ENCODE assay signal across 30 mouse cellular contexts in the genomic region with DNA sequence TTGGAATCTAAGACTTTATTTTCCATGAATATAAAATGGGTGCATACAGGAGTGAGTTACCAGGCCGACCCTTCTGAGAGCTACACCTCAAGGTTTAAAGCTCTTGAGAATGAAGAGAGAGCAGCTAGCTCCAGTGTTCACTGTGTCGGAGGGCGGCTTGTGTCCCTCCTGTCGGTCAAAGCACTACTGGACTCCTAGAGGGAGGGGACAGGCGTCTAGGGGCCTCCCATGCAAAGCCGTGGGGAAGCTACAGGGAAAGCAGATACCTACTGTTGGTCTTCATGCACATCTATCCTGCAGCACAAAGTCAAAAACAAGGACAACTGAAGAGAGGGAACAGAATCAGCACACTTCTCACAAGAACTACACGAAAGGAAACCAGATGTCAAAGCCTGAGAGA.
DNase-seq lines count a peak whose midpoint lies in the region; ATAC-seq and TF ChIP-seq lines count a peak whose summit lies in the region.
"Had no signal": no experiment of that assay in that cellular context is flagged by ENCODE, and none has a peak within 500 bp of the region (broad histone marks: within the 10 kb centered on the region; RNA-seq: fewer than 3 reads in every experiment).

No protein-coding gene starts in this region.

- peak overlapping the region; percentile 41 for H3K27ac ChIP-seq in gastrocnemius, adult 2 months
- peak overlapping the region; percentile 26; the same call in 1 of the 2 replicates for H3K27ac ChIP-seq in heart, embryonic 15.5 days
- H3K27ac ChIP-seq in heart, embryonic 11.5 days (ENCODE audit: low read depth, low read length) = no peak overlapping the region
- H3K27ac ChIP-seq in cortical plate, adult 2 months (ENCODE audit: insufficient read depth, low read length) = 0 out of 2 replicates have a peak overlapping the region, but pooled peaks have one; percentile 19
- H3K27ac ChIP-seq in midbrain, embryonic 14.5 days (replicated peaks; ENCODE audit: low read depth, low read length) = no peak overlapping the region
- H3K27ac ChIP-seq: embryonic facial prominence, embryonic 12.5 days; forebrain, embryonic 15.5 days; hindbrain, embryonic 10.5 days; hindbrain, embryonic 15.5 days; kidney, embryonic 15.5 days; liver, embryonic 14.5 days; neural tube, embryonic 12.5 days had no signal

- H3K4me3 ChIP-seq in gastrocnemius, adult 2 months = no peak overlapping the region
- H3K4me3 ChIP-seq in heart, embryonic 15.5 days = no peak overlapping the region
- no peak overlapping the region for H3K4me3 ChIP-seq in heart, embryonic 11.5 days (ENCODE audit: low read depth, low read length)
- H3K4me3 ChIP-seq in cortical plate, adult 2 months (ENCODE audit: insufficient read depth, low read length) = no peak overlapping the region
- no peak overlapping the region for H3K4me3 ChIP-seq in midbrain, embryonic 14.5 days (replicated peaks; ENCODE audit: low read depth, low read length)
- H3K4me3 ChIP-seq: embryonic facial prominence, embryonic 12.5 days; forebrain, embryonic 15.5 days; hindbrain, embryonic 10.5 days; hindbrain, embryonic 15.5 days; kidney, embryonic 15.5 days; neural tube, embryonic 12.5 days had no signal

- TF ChIP-seq CTCF in gastrocnemius, adult 2 months (IDR thresholded peaks at IDR 0.05) = no peak
- TF ChIP-seq CTCF in cortical plate, adult 2 months (IDR thresholded peaks at IDR 0.05; ENCODE audit: extremely low read depth, insufficient read depth, low read length) = no peak

- no peak for DNase-seq in gastrocnemius, adult 2 months
- DNase-seq in gastrocnemius, postnatal 14 days = no peak
- DNase-seq in A20 (ENCODE audit: low read depth, low spot score) = peak; percentile 10
- DNase-seq in midbrain, embryonic 14.5 days = no peak
- DNase-seq: adrenal gland, postnatal 25 days; cerebellum, adult 8-10 months; cerebellum, postnatal 25 days; embryo, embryonic 11 days; kidney, adult 11 months; kidney, postnatal 36 days; layer of hippocampus, postnatal 36 days; liver; lung, adult 2 months; right cerebral cortex, adult 18-20 months; spleen, adult 18-20 months; thymus, adult 2 months; thymus, postnatal 36 days had no signal

- H3K9ac ChIP-seq in heart, embryonic 15.5 days = no peak overlapping the region
- no peak overlapping the region for H3K9ac ChIP-seq in heart, embryonic 11.5 days (ENCODE audit: low read depth, low read length)
- no peak overlapping the region for H3K9ac ChIP-seq in midbrain, embryonic 14.5 days (replicated peaks; ENCODE audit: low read length)
- H3K9ac ChIP-seq: embryonic facial prominence, embryonic 12.5 days; forebrain, embryonic 15.5 days; hindbrain, embryonic 15.5 days; kidney, embryonic 15.5 days; liver, embryonic 14.5 days; neural tube, embryonic 12.5 days had no signal

- TF ChIP-seq POLR2A in cortical plate, adult 2 months (IDR thresholded peaks at IDR 0.05; ENCODE audit: extremely low read depth, insufficient read depth, low read length) = no peak

- intact Hi-C loops in gastrocnemius, adult 2 months (cut with DNase I) = no loop called here
- intact Hi-C loops in gastrocnemius, postnatal 14 days (cut with DNase I; ENCODE audit: low total_unique reads) = no loop called here

- no peak overlapping the region for H3K4me2 ChIP-seq in heart, embryonic 15.5 days
- no peak overlapping the region for H3K4me2 ChIP-seq in heart, embryonic 11.5 days
- H3K4me2 ChIP-seq in midbrain, embryonic 14.5 days (ENCODE audit: low read length) = no peak overlapping the region
- H3K4me2 ChIP-seq: embryonic facial prominence, embryonic 12.5 days; forebrain, embryonic 15.5 days; hindbrain, embryonic 15.5 days; kidney, embryonic 15.5 days; neural tube, embryonic 12.5 days had no signal

- H3K4me1 ChIP-seq in heart, embryonic 15.5 days (replicated peaks) = peaks cover 32% of the 10 kb centered on the region
- peaks cover 6% of the 10 kb centered on the region for H3K4me1 ChIP-seq in heart, embryonic 11.5 days (ENCODE audit: control insufficient read depth, insufficient read depth, low read length)
- H3K4me1 ChIP-seq in cortical plate, adult 2 months (ENCODE audit: control insufficient read depth, insufficient read depth, low read length) = peaks cover 15% of the 10 kb centered on the region
- no peaks in the 10 kb centered on the region for H3K4me1 ChIP-seq in midbrain, embryonic 14.5 days (ENCODE audit: control insufficient read depth, insufficient read depth, low read length)
- H3K4me1 ChIP-seq: hindbrain, embryonic 10.5 days; neural tube, embryonic 12.5 days had no signal

- no peaks in the 10 kb centered on the region for H3K27me3 ChIP-seq in heart, embryonic 15.5 days
- H3K27me3 ChIP-seq in heart, embryonic 11.5 days (ENCODE audit: control insufficient read depth, insufficient read depth, low read length) = no peaks in the 10 kb centered on the region
- H3K27me3 ChIP-seq in midbrain, embryonic 14.5 days (ENCODE audit: control insufficient read depth, insufficient read depth, low read length) = no peaks in the 10 kb centered on the region
- H3K27me3 ChIP-seq: embryonic facial prominence, embryonic 12.5 days; forebrain, embryonic 15.5 days; hindbrain, embryonic 15.5 days; kidney, embryonic 15.5 days; neural tube, embryonic 12.5 days had no signal

- ATAC-seq in heart, embryonic 15.5 days (replicated peaks; ENCODE audit: insufficient number of reproducible peaks, insufficient read depth, low FRiP score, low read depth) = no peak
- no peak for ATAC-seq in heart, embryonic 11.5 days (replicated peaks; ENCODE audit: insufficient number of reproducible peaks, low FRiP score, low TSS enrichment)
- ATAC-seq in CD4-positive, CD25-positive, alpha-beta regulatory T cell, adult 4 months = no peak
- ATAC-seq in midbrain, embryonic 14.5 days (ENCODE audit: low FRiP score, low TSS enrichment) = no peak
- ATAC-seq: forebrain, embryonic 15.5 days; inflammation-experienced regulatory T-cells, adult 6 months; midbrain, embryonic 16.5 days had no signal

- no peaks in the 10 kb centered on the region for H3K9me3 ChIP-seq in heart, embryonic 15.5 days (replicated peaks)
- no peaks in the 10 kb centered on the region for H3K9me3 ChIP-seq in heart, embryonic 11.5 days (replicated peaks; ENCODE audit: control insufficient read depth, low read length)
- no peaks in the 10 kb centered on the region for H3K9me3 ChIP-seq in midbrain, embryonic 14.5 days (ENCODE audit: control insufficient read depth, low read length)
- H3K9me3 ChIP-seq: embryonic facial prominence, embryonic 12.5 days; forebrain, embryonic 15.5 days; hindbrain, embryonic 10.5 days; hindbrain, embryonic 15.5 days; kidney, embryonic 15.5 days; neural tube, embryonic 12.5 days had no signal

- 78% methylated on average over 7 of the region's 7 CpGs for WGBS in heart, embryonic 15.5 days
- 82% methylated on average over 7 of the region's 7 CpGs for WGBS in heart, embryonic 11.5 days (ENCODE audit: insufficient replicate concordance)
- WGBS in midbrain, embryonic 14.5 days = 96% methylated on average over 7 of the region's 7 CpGs

- no peaks in the 10 kb centered on the region; the same call in 1 of the 2 replicates for H3K36me3 ChIP-seq in heart, embryonic 15.5 days
- H3K36me3 ChIP-seq in heart, embryonic 11.5 days (ENCODE audit: control insufficient read depth, insufficient read depth, low read length) = no peaks in the 10 kb centered on the region
- H3K36me3 ChIP-seq in midbrain, embryonic 14.5 days (ENCODE audit: control insufficient read depth, insufficient read depth, low read length) = 0 out of 2 replicates have a peak, but pooled peaks cover 3% of the 10 kb centered on the region

Comparison
In these comparisons a context has a peak if more than half of its experiments do, and no peak if none do; other contexts are left out.
1. H3K27ac ChIP-seq: peak in gastrocnemius, adult 2 months (single experiment), heart, embryonic 15.5 days (single experiment) and cortical plate, adult 2 months (single experiment); none in heart, embryonic 11.5 days (single experiment) and midbrain, embryonic 14.5 days (single experiment).